In genomic region chr17:29465405-29466010, GRCm38 (mm10) we compare ENCODE assay signal across 15 mouse cellular contexts. TPM values are rescaled to one million over a fixed set of nuclear protein-coding genes. Genes with fewer than 3 reads are reported as not detected.
DNase-seq lines count a peak whose midpoint lies in the region; ATAC-seq and TF ChIP-seq lines count a peak whose summit lies in the region.
"Had no signal": no experiment of that assay in that cellular context is flagged by ENCODE, and none has a peak within 500 bp of the region (broad histone marks: within the 10 kb centered on the region; RNA-seq: fewer than 3 reads in every experiment).

No protein-coding gene starts in this region.

- intact Hi-C loops in heart, postnatal 25 days (cut with DNase I): no loop called here

- no peak overlapping the region for H3K4me2 ChIP-seq in kidney, embryonic 15.5 days

- peaks cover 78% of the 10 kb centered on the region for H3K4me1 ChIP-seq in heart, embryonic 10.5 days
- H3K4me1 ChIP-seq in kidney, embryonic 15.5 days: peaks cover 60% of the 10 kb centered on the region

- 12% methylated on average over 9 of the region's 9 CpGs for WGBS in heart, embryonic 10.5 days
- 16% methylated on average over 9 of the region's 9 CpGs for WGBS in kidney, embryonic 15.5 days

- peak overlapping the region; percentile 92 for H3K27ac ChIP-seq in heart, embryonic 10.5 days
- H3K27ac ChIP-seq in kidney, embryonic 15.5 days: peak overlapping the region; percentile 93
- H3K27ac ChIP-seq in layer of hippocampus, adult 2 months: no peak overlapping the region
- H3K27ac ChIP-seq: hindbrain, embryonic 14.5 days had no signal

- no peak for DNase-seq in heart, embryonic 10.5 days (ENCODE audit: low spot score)
- DNase-seq in heart, postnatal 25 days (ENCODE audit: low spot score): no peak
- DNase-seq in A20 (ENCODE audit: low read depth, low spot score): peak; percentile 57
- peak; percentile 86 for DNase-seq in embryo, embryonic 10.5 days (ENCODE audit: low spot score)
- DNase-seq in frontal cortex, postnatal 10 days (ENCODE audit: low spot score in 2 of 2): no peak
- DNase-seq in layer of hippocampus, adult 2 months (ENCODE audit: low spot score in 2 of 2): no peak
- DNase-seq in cerebellum, adult 9-11 months: no peak
- DNase-seq: cerebellum, adult 11-12 months; layer of hippocampus, postnatal 36 days; thymus, postnatal 36 days had no signal

- no peaks in the 10 kb centered on the region for H3K36me3 ChIP-seq in heart, embryonic 10.5 days
- no peaks in the 10 kb centered on the region for H3K36me3 ChIP-seq in kidney, embryonic 15.5 days
- H3K36me3 ChIP-seq: neural tube, embryonic 13.5 days had no signal

- no peak overlapping the region for H3K9ac ChIP-seq in kidney, embryonic 15.5 days
- H3K9ac ChIP-seq: hindbrain, embryonic 14.5 days; neural tube, embryonic 13.5 days had no signal

- no peak overlapping the region for H3K4me3 ChIP-seq in heart, embryonic 10.5 days
- no peak overlapping the region for H3K4me3 ChIP-seq in kidney, embryonic 15.5 days (replicated peaks)
- H3K4me3 ChIP-seq in layer of hippocampus, adult 2 months: no peak overlapping the region
- H3K4me3 ChIP-seq: neural tube, embryonic 13.5 days had no signal

- no peak for ATAC-seq in kidney, embryonic 15.5 days (replicated peaks; ENCODE audit: low FRiP score)
- ATAC-seq: activated CD4-positive, CD25-positive, alpha-beta regulatory T cell, adult 4 months; forebrain, embryonic 16.5 days had no signal

- H3K27me3 ChIP-seq in heart, embryonic 10.5 days (ENCODE audit: insufficient read depth, poor library complexity, severe bottlenecking): no peaks in the 10 kb centered on the region
- H3K27me3 ChIP-seq in kidney, embryonic 15.5 days: no peaks in the 10 kb centered on the region

- no peak for TF ChIP-seq CTCF in layer of hippocampus, adult 2 months (conservative IDR thresholded peaks at IDR 0.05)

- no peaks in the 10 kb centered on the region for H3K9me3 ChIP-seq in heart, embryonic 10.5 days
- no peaks in the 10 kb centered on the region for H3K9me3 ChIP-seq in kidney, embryonic 15.5 days (replicated peaks)
- H3K9me3 ChIP-seq: neural tube, embryonic 13.5 days had no signal

RNA-seq across cellular contexts. Expression of gene Pim1, which starts 25.0 kb away (rescaled TPM):
- 28.7 and 31.4 TPM in 2 replicates for polyA plus RNA-seq in heart, embryonic 10.5 days (2016; fragmentation: Nextera tagmentation; extraction: Ambion mirVana)
- 10 to 100 TPM; 22.1 to 32.7 TPM for total RNA-seq in heart, postnatal 25 days (2021)
- polyA plus RNA-seq in kidney, embryonic 15.5 days (2015; fragmentation: Nextera tagmentation; extraction: Ambion mirVana): 17.8 and 17.9 TPM in 2 replicates
- 1 to 10 TPM; 4.2 to 5.6 TPM for total RNA-seq in layer of hippocampus, adult 2 months (2021)

Comparison
In these comparisons a context has a peak if more than half of its experiments do, and no peak if none do; other contexts are left out.
1. DNase-seq: peak in A20 (single experiment) and embryo, embryonic 10.5 days (single experiment); none in heart, embryonic 10.5 days (single experiment), heart, postnatal 25 days (single experiment), frontal cortex, postnatal 10 days (0 of 2), layer of hippocampus, adult 2 months (0 of 2) and cerebellum, adult 9-11 months (single experiment).